Mouse (Mus musculus): Measurements from ENCODE around the gene Rhoq. TPM values are rescaled to one million over a fixed set of nuclear protein-coding genes. Genes with fewer than 3 reads are reported as not detected.

The Rhoq gene
- polyA plus RNA-seq, 1 experiment from 2014 or later = 19.8 TPM

- Histone ChIP-seq H3K4me1 (replicated peaks) (peaks cover 74% of the 10 kb centered on the region), H3K9me3 (replicated peaks) (no peaks in the 10 kb centered on the region), H3K4me3 (peak overlapping the region; percentile 84), H3K36me3 (no peaks in the 10 kb centered on the region), H3K9ac (peak overlapping the region; percentile 98), H3K4me2 (peak overlapping the region; percentile 69), H3K27me3 (no peaks in the 10 kb centered on the region), H3K27ac (peak overlapping the region; percentile 97)
- ATAC-seq (replicated peaks; ENCODE audit: insufficient number of reproducible peaks, insufficient read depth, low FRiP score, low read depth) = peak; percentile 9; the same call in 1 of the 2 replicates
- 0% methylated on average over 26 of the region's 26 CpGs for WGBS
These were observed 662 bp downstream of the Rhoq start for GRCm38 (mm10) chr17:86963586-86963902.

GRCm38 (mm10) chr17:86964041-86964440 lies 1.2 kb downstream of the Rhoq start:
- Histone ChIP-seq H3K9me3 (replicated peaks) (no peaks in the 10 kb centered on the region), H3K4me3 (peak overlapping the region; percentile 84), H3K9ac (peak overlapping the region; percentile 98), H3K4me1 (replicated peaks) (peaks cover 74% of the 10 kb centered on the region), H3K36me3 (no peaks in the 10 kb centered on the region), H3K4me2 (peak overlapping the region; percentile 69), H3K27me3 (no peaks in the 10 kb centered on the region), H3K27ac (peak overlapping the region; percentile 97)
- WGBS = 3% methylated on average over 6 of the region's 6 CpGs
- no peak for ATAC-seq (replicated peaks; ENCODE audit: insufficient number of reproducible peaks, insufficient read depth, low FRiP score, low read depth)

- no peaks in the 10 kb centered on the region for H3K9me3 ChIP-seq (replicated peaks)
- peaks cover 75% of the 10 kb centered on the region for H3K4me1 ChIP-seq (replicated peaks)
These were observed 1.6 kb downstream of the Rhoq start for GRCm38 (mm10) chr17:86964502-86964901.

GRCm38 (mm10) chr17:86965121-86965520 lies 2.2 kb downstream of the Rhoq start:
- Histone ChIP-seq H3K9me3 (replicated peaks) (no peaks in the 10 kb centered on the region), H3K4me3 (peak overlapping the region; percentile 84), H3K27ac (peak overlapping the region; percentile 97), H3K27me3 (no peaks in the 10 kb centered on the region), H3K36me3 (peaks cover 4% of the 10 kb centered on the region; the same call in 1 of the 2 replicates), H3K4me1 (replicated peaks) (peaks cover 74% of the 10 kb centered on the region), H3K4me2 (peak overlapping the region; percentile 69), H3K9ac (0 out of 2 replicates have a peak overlapping the region, but pooled peaks have one; percentile 16)
- WGBS = 80% methylated on average over 8 of the region's 8 CpGs
- no peak for ATAC-seq (replicated peaks; ENCODE audit: insufficient number of reproducible peaks, insufficient read depth, low FRiP score, low read depth)

More at GRCm38 (mm10) chr17:86964502-86964901, 1.6 kb downstream of the Rhoq start:
- no peaks in the 10 kb centered on the region for H3K36me3 ChIP-seq
- H3K27ac ChIP-seq = peak overlapping the region; percentile 97
- H3K27me3 ChIP-seq = no peaks in the 10 kb centered on the region
- peak overlapping the region; percentile 69 for H3K4me2 ChIP-seq
- H3K4me3 ChIP-seq = peak overlapping the region; percentile 84
- 3% methylated on average over 10 of the region's 10 CpGs for WGBS
- peak overlapping the region; percentile 98; the same call in 1 of the 2 replicates for H3K9ac ChIP-seq
- peak; percentile 61 for ATAC-seq (replicated peaks; ENCODE audit: insufficient number of reproducible peaks, insufficient read depth, low FRiP score, low read depth)

GRCm38 (mm10) chr17:86966040-86966439 lies 3.2 kb downstream of the Rhoq start:
- WGBS = 68% methylated on average over 10 of the region's 10 CpGs
- Histone ChIP-seq H3K27me3 (no peaks in the 10 kb centered on the region), H3K4me2 (0 out of 2 replicates have a peak overlapping the region, but pooled peaks have one; percentile 69), H3K27ac (no peak overlapping the region), H3K9ac (no peak overlapping the region), H3K4me3 (no peak overlapping the region), H3K4me1 (replicated peaks) (peaks cover 74% of the 10 kb centered on the region), H3K36me3 (peaks cover 10% of the 10 kb centered on the region; the same call in 1 of the 2 replicates), H3K9me3 (replicated peaks) (no peaks in the 10 kb centered on the region)
- ATAC-seq (replicated peaks; ENCODE audit: insufficient number of reproducible peaks, insufficient read depth, low FRiP score, low read depth) = no peak

GRCm38 (mm10) chr17:86967048-86967447 lies 4.2 kb downstream of the Rhoq start:
- no peak overlapping the region for H3K4me3 ChIP-seq
- H3K9ac ChIP-seq = no peak overlapping the region
- ATAC-seq (replicated peaks; ENCODE audit: insufficient number of reproducible peaks, insufficient read depth, low FRiP score, low read depth) = no peak
- 88% methylated on average over 12 of the region's 12 CpGs for WGBS
- H3K27me3 ChIP-seq = no peaks in the 10 kb centered on the region
- H3K36me3 ChIP-seq = peaks cover 11% of the 10 kb centered on the region; the same call in 1 of the 2 replicates
- H3K9me3 ChIP-seq (replicated peaks) = no peaks in the 10 kb centered on the region
- H3K27ac ChIP-seq = peak overlapping the region; percentile 91
- peaks cover 68% of the 10 kb centered on the region for H3K4me1 ChIP-seq (replicated peaks)
- H3K4me2 ChIP-seq = peak overlapping the region; percentile 51; the same call in 1 of the 2 replicates

GRCm38 (mm10) chr17:86967536-86968525 lies 4.9 kb downstream of the Rhoq start:
- H3K36me3 ChIP-seq = peaks cover 15% of the 10 kb centered on the region; the same call in 1 of the 2 replicates
- ATAC-seq (replicated peaks; ENCODE audit: insufficient number of reproducible peaks, insufficient read depth, low FRiP score, low read depth) = no peak
- H3K4me2 ChIP-seq = peak overlapping the region; percentile 51
- 42% methylated on average over 10 of the region's 10 CpGs for whole genome bisulfite sequencing
- H3K27me3 ChIP-seq = no peaks in the 10 kb centered on the region
- peak overlapping the region; percentile 27; the same call in 1 of the 2 replicates for H3K9ac ChIP-seq
- H3K27ac ChIP-seq = peak overlapping the region; percentile 91
- peak overlapping the region; percentile 19; the same call in 1 of the 2 replicates for H3K4me3 ChIP-seq
- peaks cover 66% of the 10 kb centered on the region for H3K4me1 ChIP-seq (replicated peaks)
- H3K9me3 ChIP-seq (replicated peaks) = no peaks in the 10 kb centered on the region

- peak overlapping the region; percentile 51 for H3K4me2 ChIP-seq
- no peak for ATAC-seq (replicated peaks; ENCODE audit: insufficient number of reproducible peaks, insufficient read depth, low FRiP score, low read depth)
- no peaks in the 10 kb centered on the region for H3K9me3 ChIP-seq (replicated peaks)
- H3K4me3 ChIP-seq = peak overlapping the region; percentile 19; the same call in 1 of the 2 replicates
- peak overlapping the region; percentile 20; the same call in 1 of the 2 replicates for H3K9ac ChIP-seq
- H3K27me3 ChIP-seq = no peaks in the 10 kb centered on the region
- H3K36me3 ChIP-seq = peaks cover 15% of the 10 kb centered on the region; the same call in 1 of the 2 replicates
- 36% methylated on average over 5 of the region's 5 CpGs for WGBS
- peaks cover 66% of the 10 kb centered on the region for H3K4me1 ChIP-seq (replicated peaks)
- peak overlapping the region; percentile 91 for H3K27ac ChIP-seq
These were observed 5.7 kb downstream of the Rhoq start for GRCm38 (mm10) chr17:86968581-86968980.

GRCm38 (mm10) chr17:86969582-86969981 lies 6.7 kb downstream of the Rhoq start:
- Histone ChIP-seq H3K9me3 (replicated peaks) (no peaks in the 10 kb centered on the region), H3K36me3 (peaks cover 21% of the 10 kb centered on the region; the same call in 1 of the 2 replicates), H3K27ac (peak overlapping the region; percentile 91; the same call in 1 of the 2 replicates), H3K4me1 (replicated peaks) (peaks cover 62% of the 10 kb centered on the region), H3K4me3 (no peak overlapping the region), H3K27me3 (no peaks in the 10 kb centered on the region), H3K9ac (no peak overlapping the region), H3K4me2 (no peak overlapping the region)
- WGBS = 67% methylated on average over 5 of the region's 5 CpGs
- ATAC-seq (replicated peaks; ENCODE audit: insufficient number of reproducible peaks, insufficient read depth, low FRiP score, low read depth) = no peak

- H3K4me2 ChIP-seq = no peak overlapping the region
- peaks cover 22% of the 10 kb centered on the region; the same call in 1 of the 2 replicates for H3K36me3 ChIP-seq
- no peak overlapping the region for H3K4me3 ChIP-seq
- 93% methylated on average over 15 of the region's 15 CpGs for WGBS
- H3K27me3 ChIP-seq = no peaks in the 10 kb centered on the region
- peaks cover 56% of the 10 kb centered on the region for H3K4me1 ChIP-seq (replicated peaks)
- ATAC-seq (replicated peaks; ENCODE audit: insufficient number of reproducible peaks, insufficient read depth, low FRiP score, low read depth) = no peak
- H3K9me3 ChIP-seq (replicated peaks) = no peaks in the 10 kb centered on the region
- H3K9ac ChIP-seq = no peak overlapping the region; the same call in 1 of the 2 replicates
- H3K27ac ChIP-seq = no peak overlapping the region
These were observed 7.3 kb downstream of the Rhoq start for GRCm38 (mm10) chr17:86970026-86970750.

- ATAC-seq (replicated peaks; ENCODE audit: insufficient number of reproducible peaks, insufficient read depth, low FRiP score, low read depth) = no peak
- H3K36me3 ChIP-seq = peaks cover 26% of the 10 kb centered on the region; the same call in 1 of the 2 replicates
- 72% methylated on average over 5 of the region's 5 CpGs for WGBS
- H3K27me3 ChIP-seq = no peaks in the 10 kb centered on the region
- no peak overlapping the region for H3K9ac ChIP-seq
- no peak overlapping the region for H3K4me2 ChIP-seq
- no peak overlapping the region for H3K27ac ChIP-seq
- H3K9me3 ChIP-seq (replicated peaks) = no peaks in the 10 kb centered on the region
- H3K4me3 ChIP-seq = no peak overlapping the region
- peaks cover 48% of the 10 kb centered on the region for H3K4me1 ChIP-seq (replicated peaks)
These were observed 8.2 kb downstream of the Rhoq start for GRCm38 (mm10) chr17:86971036-86971435.

Measured in heart, embryonic 15.5 days (tissue).